Mouse (Mus musculus): ENCODE results near the gene Jrkl. TPM values are rescaled to one million over a fixed set of nuclear protein-coding genes. Genes with fewer than 3 reads are reported as not detected.

Jrkl gene
- total and polyA plus RNA-seq, 2 experiments from 2014 or later: 2.8 to 4.1 TPM

GRCm38 (mm10) chr9:13248104-13248503, 2.5 kb upstream of the Jrkl start:
- H3K9me3 ChIP-seq (ENCODE audit: low read length): no peaks in the 10 kb centered on the region
- peaks cover 10% of the 10 kb centered on the region; the same call in 1 of the 2 replicates for H3K4me1 ChIP-seq (ENCODE audit: insufficient read depth, low read length)
- no peak overlapping the region for H3K9ac ChIP-seq (replicated peaks; ENCODE audit: low read length)
- ATAC-seq: no peak
- H3K4me2 ChIP-seq (ENCODE audit: low read depth, low read length): no peak overlapping the region
- no peak for DNase-seq (ENCODE audit: low spot score)
- H3K27ac ChIP-seq: no peak overlapping the region
- 92% methylated on average over 4 of the region's 4 CpGs for WGBS
- H3K36me3 ChIP-seq (ENCODE audit: insufficient read depth, low read length): no peaks in the 10 kb centered on the region
- no peak overlapping the region for H3K4me3 ChIP-seq (ENCODE audit: low read length)
- no peaks in the 10 kb centered on the region for H3K27me3 ChIP-seq (ENCODE audit: insufficient read depth, low read length)
- no peak for TF ChIP-seq CTCF (IDR thresholded peaks at IDR 0.05; ENCODE audit: low read depth)

GRCm38 (mm10) chr9:13246815-13247638, 1.4 kb upstream of the Jrkl start, which contains the start of gene Ccdc82:
Gene Ccdc82 (plus strand): TSS chr9:13246955.
- H3K27ac ChIP-seq: peak within 1 kb of the TSS; percentile 80
- peak within 1 kb of the TSS; percentile 76 for H3K4me2 ChIP-seq (ENCODE audit: low read depth, low read length)
- peaks cover 10% of the 10 kb centered on the region; the same call in 1 of the 2 replicates for H3K4me1 ChIP-seq (ENCODE audit: insufficient read depth, low read length)
- DNase-seq (ENCODE audit: low spot score) (peak; percentile 90), ATAC-seq (peak; percentile 99)
- no peaks in the 10 kb centered on the region for H3K9me3 ChIP-seq (ENCODE audit: low read length)
- H3K4me3 ChIP-seq (ENCODE audit: low read length): peak within 1 kb of the TSS; percentile 57
- TF ChIP-seq CTCF (IDR thresholded peaks at IDR 0.05; ENCODE audit: low read depth): no peak
- H3K9ac ChIP-seq (replicated peaks; ENCODE audit: low read length): peak within 1 kb of the TSS; percentile 61
- no peaks in the 10 kb centered on the region for H3K36me3 ChIP-seq (ENCODE audit: insufficient read depth, low read length)
- H3K27me3 ChIP-seq (ENCODE audit: insufficient read depth, low read length): no peaks in the 10 kb centered on the region
- WGBS: 2% methylated on average over 22 of the region's 39 CpGs

- Histone ChIP-seq H3K9ac (replicated peaks; ENCODE audit: low read length) (no peak overlapping the region), H3K36me3 (ENCODE audit: insufficient read depth, low read length) (no peaks in the 10 kb centered on the region), H3K4me1 (ENCODE audit: insufficient read depth, low read length) (peaks cover 10% of the 10 kb centered on the region; the same call in 1 of the 2 replicates), H3K4me3 (ENCODE audit: low read length) (no peak overlapping the region), H3K4me2 (ENCODE audit: low read depth, low read length) (no peak overlapping the region), H3K27me3 (ENCODE audit: insufficient read depth, low read length) (no peaks in the 10 kb centered on the region), H3K27ac (no peak overlapping the region), H3K9me3 (ENCODE audit: low read length) (no peaks in the 10 kb centered on the region)
- no peak for ATAC-seq
- peak; percentile 73 for DNase-seq (ENCODE audit: low spot score)
- TF ChIP-seq CTCF (IDR thresholded peaks at IDR 0.05; ENCODE audit: low read depth): peak; percentile 70
Observed at GRCm38 (mm10) chr9:13242321-13242720, 3.3 kb downstream of the Jrkl start.

GRCm38 (mm10) chr9:13231545-13232216, 13.9 kb downstream of the Jrkl start:
- no peak overlapping the region for H3K9ac ChIP-seq (replicated peaks; ENCODE audit: low read length)
- H3K4me2 ChIP-seq (ENCODE audit: low read depth, low read length): no peak overlapping the region
- H3K4me1 ChIP-seq (ENCODE audit: insufficient read depth, low read length): no peaks in the 10 kb centered on the region
- no peaks in the 10 kb centered on the region for H3K27me3 ChIP-seq (ENCODE audit: insufficient read depth, low read length)
- no peak overlapping the region for H3K4me3 ChIP-seq (ENCODE audit: low read length)
- ATAC-seq (peak; percentile 79; the same call in 1 of the 2 replicates), DNase-seq (ENCODE audit: low spot score) (peak; percentile 80)
- H3K36me3 ChIP-seq (ENCODE audit: insufficient read depth, low read length): no peaks in the 10 kb centered on the region
- H3K27ac ChIP-seq: no peak overlapping the region
- TF ChIP-seq CTCF (IDR thresholded peaks at IDR 0.05; ENCODE audit: low read depth): peak; percentile 84
- no peaks in the 10 kb centered on the region for H3K9me3 ChIP-seq (ENCODE audit: low read length)
- 26% methylated on average over 5 of the region's 5 CpGs for WGBS

- no peak for ATAC-seq
Observed at GRCm38 (mm10) chr9:13230553-13230952, 15.1 kb downstream of the Jrkl start.

GRCm38 (mm10) chr9:13225872-13226271, 19.8 kb downstream of the Jrkl start:
- Histone ChIP-seq H3K4me2 (ENCODE audit: low read depth, low read length) (no peak overlapping the region), H3K9ac (replicated peaks; ENCODE audit: low read length) (no peak overlapping the region), H3K4me1 (ENCODE audit: insufficient read depth, low read length) (no peaks in the 10 kb centered on the region), H3K27me3 (ENCODE audit: insufficient read depth, low read length) (no peaks in the 10 kb centered on the region), H3K4me3 (ENCODE audit: low read length) (no peak overlapping the region), H3K27ac (no peak overlapping the region), H3K36me3 (ENCODE audit: insufficient read depth, low read length) (no peaks in the 10 kb centered on the region), H3K9me3 (ENCODE audit: low read length) (no peaks in the 10 kb centered on the region)
- no peak for TF ChIP-seq CTCF (IDR thresholded peaks at IDR 0.05; ENCODE audit: low read depth)
- no peak for ATAC-seq
- DNase-seq (ENCODE audit: low spot score): no peak
- WGBS: 83% methylated on average over 1 of the region's 1 CpGs

More at GRCm38 (mm10) chr9:13230553-13230952, 15.1 kb downstream of the Jrkl start:
- no peaks in the 10 kb centered on the region for H3K9me3 ChIP-seq (ENCODE audit: low read length)
- no peaks in the 10 kb centered on the region for H3K27me3 ChIP-seq (ENCODE audit: insufficient read depth, low read length)
- DNase-seq (ENCODE audit: low spot score): no peak
- H3K36me3 ChIP-seq (ENCODE audit: insufficient read depth, low read length): no peaks in the 10 kb centered on the region
- no peaks in the 10 kb centered on the region for H3K4me1 ChIP-seq (ENCODE audit: insufficient read depth, low read length)
- H3K4me3 ChIP-seq (ENCODE audit: low read length): no peak overlapping the region
- no peak overlapping the region for H3K4me2 ChIP-seq (ENCODE audit: low read depth, low read length)
- WGBS: 7% methylated on average over 4 of the region's 4 CpGs
- H3K27ac ChIP-seq: no peak overlapping the region
- no peak for TF ChIP-seq CTCF (IDR thresholded peaks at IDR 0.05; ENCODE audit: low read depth)
- H3K9ac ChIP-seq (replicated peaks; ENCODE audit: low read length): no peak overlapping the region
